Mouse (Mus musculus): ENCODE results near the gene Pars2. TPM values are rescaled to one million over a fixed set of nuclear protein-coding genes. Genes with fewer than 3 reads are reported as not detected.

Gene Pars2
- polyA plus RNA-seq, 1 experiment from 2014 or later: 13.3 TPM

DNA sequence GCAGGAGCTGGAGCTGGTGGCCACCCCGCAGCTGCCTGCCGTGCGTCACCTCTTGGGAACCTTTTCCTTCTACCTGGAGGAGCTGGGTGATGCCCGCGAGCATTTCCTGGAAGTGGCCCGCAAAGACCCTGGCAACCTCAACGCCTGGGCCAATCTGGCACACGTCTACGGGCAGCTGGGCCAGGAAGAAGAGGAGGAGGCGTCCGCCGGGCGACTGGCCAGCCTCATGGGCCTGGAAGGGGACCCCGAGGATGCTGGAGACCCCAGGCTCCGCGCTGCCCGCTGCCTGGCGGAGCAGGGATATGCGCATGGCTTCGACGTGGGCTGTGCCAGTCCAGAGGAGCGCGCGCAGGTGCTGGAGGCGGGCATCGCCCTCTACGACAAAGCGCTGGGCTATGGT, 28.2 kb upstream of the Pars2 start:
- peaks cover 57% of the 10 kb centered on the region for H3K27me3 ChIP-seq
- ATAC-seq (ENCODE audit: low FRiP score, low read depth): no peak
- WGBS: 29% methylated on average over 28 of the region's 28 CpGs

DNA sequence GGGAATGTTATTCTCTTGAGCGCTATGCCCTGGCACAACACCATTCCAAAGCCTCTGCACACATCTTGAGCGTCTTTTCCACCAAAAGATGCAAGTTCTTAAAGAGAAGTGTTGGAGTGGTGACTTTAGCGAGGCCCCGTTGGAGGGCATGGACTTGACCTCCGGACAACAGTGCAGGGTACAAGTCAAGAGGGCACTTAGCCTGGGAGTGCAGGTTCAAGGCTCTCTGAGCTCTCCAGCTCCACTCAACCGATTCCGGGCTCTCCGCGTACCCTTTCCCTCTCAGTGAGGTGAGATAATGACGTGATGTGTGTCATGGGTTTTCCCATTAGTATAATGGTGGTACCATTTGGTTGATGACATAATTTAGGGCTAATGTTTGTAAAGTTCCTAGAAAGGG, 26.6 kb upstream of the Pars2 start:
- no peak overlapping the region for H3K9ac ChIP-seq (replicated peaks)
- 88% methylated on average over 10 of the region's 10 CpGs for WGBS
- peaks cover 60% of the 10 kb centered on the region for H3K27me3 ChIP-seq
- H3K4me3 ChIP-seq: no peak overlapping the region
- no peaks in the 10 kb centered on the region for H3K36me3 ChIP-seq
- H3K4me2 ChIP-seq (replicated peaks): no peak overlapping the region
- H3K9me3 ChIP-seq: no peaks in the 10 kb centered on the region
- no peaks in the 10 kb centered on the region for H3K4me1 ChIP-seq
- ATAC-seq (ENCODE audit: low FRiP score, low read depth): no peak
- no peak overlapping the region for H3K27ac ChIP-seq (replicated peaks)

More for the DNA sequence above, 28.2 kb upstream of the Pars2 start:
- Histone ChIP-seq H3K4me2 (replicated peaks) (no peak overlapping the region), H3K9ac (replicated peaks) (no peak overlapping the region), H3K4me1 (no peaks in the 10 kb centered on the region), H3K27ac (replicated peaks) (no peak overlapping the region), H3K4me3 (no peak overlapping the region), H3K9me3 (no peaks in the 10 kb centered on the region), H3K36me3 (no peaks in the 10 kb centered on the region)

DNA sequence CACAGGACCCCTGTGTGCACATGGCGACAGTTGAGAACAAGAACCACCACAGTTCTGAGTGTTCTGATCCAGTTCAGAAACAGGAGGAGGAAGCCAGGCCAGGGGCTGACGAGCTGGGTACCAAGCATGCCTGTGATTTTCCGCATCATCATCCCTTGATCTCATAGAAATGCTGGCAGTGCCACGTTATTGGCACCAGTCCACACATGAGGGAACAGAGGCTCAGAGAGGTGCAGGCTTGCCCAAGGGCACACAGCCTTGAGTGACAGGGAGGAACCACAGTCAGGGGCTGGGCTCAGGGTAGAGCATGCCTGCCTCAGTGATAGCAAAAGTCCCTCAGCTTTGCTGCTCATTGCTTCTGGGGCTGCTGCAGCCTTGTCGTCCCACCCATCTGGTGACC, 23.1 kb upstream of the Pars2 start:
- no peak overlapping the region for H3K4me3 ChIP-seq
- H3K27ac ChIP-seq (replicated peaks): no peak overlapping the region
- H3K4me1 ChIP-seq: peaks cover 7% of the 10 kb centered on the region
- no peak overlapping the region for H3K9ac ChIP-seq (replicated peaks)
- no peaks in the 10 kb centered on the region for H3K9me3 ChIP-seq
- no peaks in the 10 kb centered on the region for H3K36me3 ChIP-seq
- peaks cover 49% of the 10 kb centered on the region for H3K27me3 ChIP-seq
- 75% methylated on average over 5 of the region's 5 CpGs for WGBS
- ATAC-seq (ENCODE audit: low FRiP score, low read depth): no peak
- no peak overlapping the region for H3K4me2 ChIP-seq (replicated peaks)

DNA sequence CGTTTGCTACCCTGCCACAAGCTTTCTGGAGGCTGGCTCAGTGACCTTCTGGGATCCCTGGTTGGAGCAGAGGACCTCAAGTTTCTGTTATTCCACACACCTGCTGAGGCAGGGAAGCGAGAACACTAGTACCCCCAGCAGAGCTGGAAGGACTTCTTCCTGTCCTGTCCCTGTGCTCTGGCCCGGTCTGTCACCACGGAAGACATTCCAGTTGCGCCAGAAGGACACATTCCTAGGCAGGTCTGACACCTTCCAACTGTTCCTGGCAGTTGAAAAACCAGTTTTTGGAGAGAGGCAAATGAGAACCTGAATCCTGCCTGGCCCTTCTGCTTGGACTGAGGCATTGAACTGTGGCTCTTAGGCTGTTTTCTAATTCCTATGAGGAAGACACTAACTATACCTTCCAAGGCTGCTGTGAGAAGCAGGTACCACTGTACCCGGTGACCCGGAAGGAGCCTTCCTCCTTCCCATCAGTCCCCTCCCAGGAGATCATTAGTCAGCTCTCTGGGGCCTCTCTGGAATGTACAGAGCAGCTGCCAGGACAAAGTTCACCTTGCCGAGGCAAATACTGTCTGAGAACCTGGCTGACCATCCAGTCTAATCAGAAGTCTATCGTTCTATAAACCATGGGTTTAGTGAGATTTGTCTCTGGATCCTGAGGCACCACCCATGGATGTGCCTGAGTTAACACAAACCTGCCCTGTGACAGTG, 22.1 kb upstream of the Pars2 start:
- Histone ChIP-seq H3K36me3 (no peaks in the 10 kb centered on the region), H3K4me2 (replicated peaks) (no peak overlapping the region), H3K27ac (replicated peaks) (no peak overlapping the region), H3K9ac (replicated peaks) (no peak overlapping the region), H3K9me3 (no peaks in the 10 kb centered on the region), H3K27me3 (peaks cover 39% of the 10 kb centered on the region), H3K4me1 (peaks cover 7% of the 10 kb centered on the region), H3K4me3 (no peak overlapping the region)
- no peak for ATAC-seq (ENCODE audit: low FRiP score, low read depth)
- WGBS: 66% methylated on average over 9 of the region's 9 CpGs

DNA sequence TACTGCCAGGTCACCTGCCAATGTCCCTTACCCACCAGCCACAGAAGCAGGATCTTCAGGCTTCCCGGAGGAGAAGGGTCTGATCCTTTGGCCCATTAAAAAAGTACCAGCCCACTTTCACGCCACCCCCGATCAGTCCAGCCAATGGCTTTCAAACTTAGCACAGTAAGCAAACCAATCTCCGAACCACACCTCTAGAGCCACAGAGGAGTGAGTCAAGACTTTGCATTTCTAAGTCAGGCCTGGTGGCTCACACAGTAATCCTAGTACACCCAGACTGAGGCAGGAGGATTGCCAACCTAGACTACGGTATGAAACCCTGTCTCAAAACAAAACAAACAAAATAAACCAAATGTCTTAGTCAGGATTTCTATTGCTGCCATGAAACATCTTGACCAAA, 21.5 kb upstream of the Pars2 start:
- H3K36me3 ChIP-seq: no peaks in the 10 kb centered on the region
- H3K4me1 ChIP-seq: peaks cover 7% of the 10 kb centered on the region
- 79% methylated on average over 5 of the region's 5 CpGs for WGBS

DNA sequence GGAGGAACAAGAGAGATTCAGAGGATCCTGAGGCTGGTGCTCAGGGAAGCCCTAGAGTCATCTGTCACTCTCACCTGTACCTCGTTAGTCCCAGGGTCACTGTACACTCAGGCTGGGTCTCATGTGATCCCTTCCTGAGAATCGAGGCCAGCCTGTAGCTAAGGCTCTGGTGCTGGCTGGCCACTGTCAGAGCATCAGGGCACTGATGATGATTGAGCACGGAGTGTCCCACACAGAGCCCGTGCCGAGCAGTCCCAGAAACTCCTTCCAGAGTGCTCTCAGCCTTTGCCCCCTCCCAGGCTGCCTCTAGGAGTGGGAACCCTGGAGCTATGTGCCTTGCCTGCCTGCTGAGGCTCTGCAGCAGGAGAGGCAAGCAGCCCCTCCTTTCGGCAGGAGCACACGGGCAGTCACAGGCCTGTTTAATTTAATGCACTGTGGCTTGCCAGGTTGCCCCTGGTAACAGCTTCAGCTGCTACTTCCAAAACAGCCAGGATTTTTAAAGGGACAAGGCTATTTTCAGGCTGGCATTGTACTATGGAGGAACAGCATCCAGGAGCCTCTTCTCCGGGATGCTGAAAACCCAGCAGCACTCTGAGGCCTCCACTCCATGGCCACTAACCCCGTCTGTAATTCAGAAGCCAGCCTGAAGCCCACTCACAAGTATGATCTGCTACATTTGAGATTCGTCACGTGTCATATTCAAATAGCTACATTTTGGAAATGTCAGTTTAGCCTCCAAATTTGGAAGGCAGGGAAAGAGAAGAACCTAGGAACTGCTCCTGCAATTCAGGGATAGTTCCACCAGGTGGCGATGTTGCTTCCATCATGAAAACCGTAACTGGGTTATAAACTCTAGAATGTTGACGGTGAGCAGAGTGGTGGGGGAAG, 20.3 kb upstream of the Pars2 start:
- H3K27ac ChIP-seq (replicated peaks): peak overlapping the region; percentile 40
- ATAC-seq (ENCODE audit: low FRiP score, low read depth): peak; percentile 80
- H3K4me2 ChIP-seq (replicated peaks): no peak overlapping the region
- H3K9me3 ChIP-seq: no peaks in the 10 kb centered on the region
- no peak overlapping the region for H3K4me3 ChIP-seq
- peaks cover 7% of the 10 kb centered on the region for H3K4me1 ChIP-seq
- H3K9ac ChIP-seq (replicated peaks): no peak overlapping the region
- WGBS: 31% methylated on average over 14 of the region's 14 CpGs
- peaks cover 22% of the 10 kb centered on the region; the same call in 1 of the 2 replicates for H3K27me3 ChIP-seq
- H3K36me3 ChIP-seq: no peaks in the 10 kb centered on the region

More for the DNA sequence above, 21.5 kb upstream of the Pars2 start:
- no peak overlapping the region for H3K27ac ChIP-seq (replicated peaks)
- no peak overlapping the region for H3K9ac ChIP-seq (replicated peaks)
- H3K27me3 ChIP-seq: peaks cover 34% of the 10 kb centered on the region
- no peaks in the 10 kb centered on the region for H3K9me3 ChIP-seq
- ATAC-seq (ENCODE audit: low FRiP score, low read depth): no peak
- H3K4me2 ChIP-seq (replicated peaks): no peak overlapping the region
- no peak overlapping the region for H3K4me3 ChIP-seq

DNA sequence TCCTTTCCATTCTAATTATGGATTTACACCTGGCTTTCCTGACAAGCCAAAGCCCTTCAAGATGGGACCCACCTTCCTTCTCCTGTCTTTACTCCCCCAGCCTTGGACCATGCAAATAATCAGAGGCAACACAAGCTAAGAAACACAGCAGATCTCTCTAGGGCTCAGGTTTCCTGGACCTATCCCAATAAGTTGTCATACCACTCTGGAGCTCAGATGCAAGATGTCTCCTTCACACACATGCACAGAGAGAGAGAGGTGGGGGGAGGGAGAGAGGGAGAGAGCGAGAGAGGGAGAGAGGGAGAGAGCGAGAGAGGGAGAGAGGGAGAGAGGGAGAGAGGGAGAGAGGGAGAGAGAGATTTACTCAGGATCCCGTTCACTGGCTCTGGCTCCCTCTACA, 18.6 kb upstream of the Pars2 start:
- H3K27ac ChIP-seq (replicated peaks): no peak overlapping the region
- peaks cover 7% of the 10 kb centered on the region for H3K4me1 ChIP-seq
- H3K27me3 ChIP-seq: peaks cover 19% of the 10 kb centered on the region; the same call in 1 of the 2 replicates
- no peak for ATAC-seq (ENCODE audit: low FRiP score, low read depth)
- no peaks in the 10 kb centered on the region for H3K9me3 ChIP-seq
- H3K4me3 ChIP-seq: no peak overlapping the region
- no peak overlapping the region for H3K9ac ChIP-seq (replicated peaks)
- 57% methylated on average over 1 of the region's 3 CpGs for WGBS
- H3K4me2 ChIP-seq (replicated peaks): no peak overlapping the region
- H3K36me3 ChIP-seq: no peaks in the 10 kb centered on the region

DNA sequence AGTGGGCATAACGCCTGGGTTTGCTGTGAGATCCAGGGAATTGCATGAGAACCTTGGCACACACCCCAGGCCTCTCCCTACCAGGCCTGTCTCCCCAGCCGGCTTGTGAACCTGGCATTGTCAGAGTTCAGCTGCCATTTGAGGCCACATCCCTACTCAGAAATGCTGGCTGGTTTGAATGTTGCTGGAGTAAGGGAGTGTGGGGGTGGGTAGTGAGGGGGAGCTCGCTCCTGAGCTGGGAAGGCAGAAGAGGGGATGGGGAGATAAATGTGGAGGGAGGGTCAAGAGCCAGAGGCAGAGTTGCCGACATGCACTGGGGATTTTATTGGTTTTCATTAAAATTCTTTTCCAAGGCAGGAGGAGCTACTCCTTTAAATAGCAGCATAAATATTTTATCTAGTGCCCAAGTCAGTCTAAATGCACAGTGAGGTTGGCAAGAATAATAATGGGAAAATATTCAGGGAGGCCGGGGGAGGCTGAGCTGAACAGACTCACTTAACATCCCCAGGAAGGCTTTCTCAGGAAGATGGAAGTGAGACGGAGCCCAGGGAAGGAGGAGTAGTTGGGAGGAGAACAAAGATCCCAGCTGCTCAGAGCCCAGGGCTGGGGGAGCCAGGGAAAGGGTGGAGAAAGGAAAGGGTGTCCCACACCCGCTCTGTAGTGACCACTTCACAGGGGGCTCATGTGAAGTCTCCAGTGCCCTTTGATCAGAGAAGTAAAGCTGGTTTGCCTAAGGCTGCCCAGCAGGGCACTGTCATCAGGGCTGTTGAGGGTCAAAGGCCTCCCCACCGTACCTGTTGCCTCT, 17.4 kb upstream of the Pars2 start:
- H3K4me1 ChIP-seq: peaks cover 7% of the 10 kb centered on the region
- 41% methylated on average over 8 of the region's 8 CpGs for WGBS
- H3K27ac ChIP-seq (replicated peaks): peak overlapping the region; percentile 56
- no peak overlapping the region for H3K4me3 ChIP-seq
- no peak for ATAC-seq (ENCODE audit: low FRiP score, low read depth)
- H3K9me3 ChIP-seq: no peaks in the 10 kb centered on the region
- H3K36me3 ChIP-seq: no peaks in the 10 kb centered on the region
- H3K27me3 ChIP-seq: peaks cover 10% of the 10 kb centered on the region; the same call in 1 of the 2 replicates
- no peak overlapping the region for H3K9ac ChIP-seq (replicated peaks)
- no peak overlapping the region for H3K4me2 ChIP-seq (replicated peaks)

DNA sequence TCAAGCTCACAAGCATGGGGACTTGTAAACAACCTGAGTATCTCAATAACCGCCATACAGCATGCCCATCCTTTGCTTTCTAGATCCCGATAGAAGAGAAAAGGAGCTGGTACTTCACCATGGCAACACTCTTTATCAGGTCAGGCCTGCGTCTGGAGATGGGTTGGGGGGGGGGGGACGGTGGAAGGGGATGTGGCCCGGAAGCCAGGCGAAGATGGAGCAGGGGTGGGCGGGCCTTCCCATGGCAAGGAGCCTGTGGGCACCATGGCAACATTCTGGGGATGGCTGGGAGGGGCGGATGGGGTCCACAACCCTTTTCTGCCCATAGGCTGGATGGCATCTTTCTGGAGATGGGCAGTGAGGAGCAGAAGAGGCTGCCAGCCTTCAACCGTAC, 16.8 kb upstream of the Pars2 start:
- no peak for ATAC-seq (ENCODE audit: low FRiP score, low read depth)
- H3K4me3 ChIP-seq: no peak overlapping the region
- peaks cover 8% of the 10 kb centered on the region; the same call in 1 of the 2 replicates for H3K27me3 ChIP-seq
- no peaks in the 10 kb centered on the region for H3K9me3 ChIP-seq
- peak overlapping the region; percentile 56 for H3K27ac ChIP-seq (replicated peaks)
- WGBS: 51% methylated on average over 9 of the region's 9 CpGs
- H3K36me3 ChIP-seq: no peaks in the 10 kb centered on the region
- H3K9ac ChIP-seq (replicated peaks): no peak overlapping the region
- H3K4me1 ChIP-seq: peaks cover 7% of the 10 kb centered on the region
- H3K4me2 ChIP-seq (replicated peaks): no peak overlapping the region

DNA sequence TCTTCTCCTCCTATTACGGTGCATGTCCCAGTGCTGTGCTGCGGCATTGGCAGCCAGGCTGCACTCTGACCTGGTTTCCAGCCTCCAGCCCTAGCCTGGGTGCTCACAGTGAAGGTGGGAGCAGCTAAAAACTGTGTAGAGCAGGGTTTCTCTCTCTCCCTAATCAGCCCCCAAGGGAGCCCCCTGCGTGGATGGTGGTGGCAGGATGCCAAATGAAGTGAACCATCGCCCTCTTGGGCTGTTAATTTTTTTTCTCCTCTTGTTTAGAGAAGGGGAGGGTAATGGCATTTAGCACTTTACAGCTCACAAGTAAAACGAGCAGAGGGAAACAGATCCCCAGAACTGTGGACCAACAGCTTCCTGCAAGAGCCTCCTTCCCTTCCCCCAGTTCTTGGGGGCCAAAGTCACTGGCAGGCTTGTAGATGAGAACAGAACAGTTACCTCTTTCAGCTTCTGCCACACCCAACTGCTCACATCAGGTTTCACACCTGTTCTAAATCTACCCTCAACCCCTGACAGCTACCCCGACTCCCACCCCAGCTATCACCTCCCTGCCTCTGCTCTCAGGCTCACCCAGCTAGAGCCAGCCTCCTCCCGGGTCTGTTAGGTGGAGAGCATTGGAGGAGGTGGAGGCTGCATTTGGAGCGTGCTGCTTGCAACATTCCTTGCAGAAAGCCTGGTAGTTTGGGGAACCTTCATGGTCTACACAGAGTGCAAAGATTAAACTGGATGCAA, 7.2 kb upstream of the Pars2 start:
- H3K4me2 ChIP-seq (replicated peaks): no peak overlapping the region
- no peaks in the 10 kb centered on the region for H3K36me3 ChIP-seq
- H3K27me3 ChIP-seq: peaks cover 33% of the 10 kb centered on the region
- H3K9ac ChIP-seq (replicated peaks): no peak overlapping the region
- ATAC-seq (ENCODE audit: low FRiP score, low read depth): no peak
- H3K27ac ChIP-seq (replicated peaks): no peak overlapping the region
- WGBS: 53% methylated on average over 8 of the region's 8 CpGs
- 0 out of 2 replicates have a peak, but pooled peaks cover 6% of the 10 kb centered on the region for H3K4me1 ChIP-seq
- H3K9me3 ChIP-seq: no peaks in the 10 kb centered on the region
- no peak overlapping the region for H3K4me3 ChIP-seq

DNA sequence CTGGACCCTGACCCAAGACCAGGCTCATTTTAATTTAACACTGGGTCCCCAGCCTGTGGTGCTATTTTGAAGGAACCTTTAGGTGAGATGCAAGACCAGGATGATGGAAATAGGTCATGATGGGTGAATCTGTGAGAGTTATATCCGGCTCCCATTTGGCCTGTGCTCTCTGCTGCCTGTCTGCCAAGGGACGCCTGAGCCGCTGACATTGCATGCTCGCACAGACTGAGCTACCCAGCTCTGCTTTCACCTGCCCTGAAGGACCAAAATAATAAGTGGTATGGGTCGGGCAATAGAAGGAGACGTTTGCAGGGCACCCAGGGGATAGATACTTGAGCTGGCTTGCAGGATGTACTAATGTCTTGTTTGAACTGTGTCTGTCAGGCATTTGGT, 6.7 kb upstream of the Pars2 start:
- no peak overlapping the region for H3K9ac ChIP-seq (replicated peaks)
- H3K4me3 ChIP-seq: no peak overlapping the region
- no peak overlapping the region for H3K4me2 ChIP-seq (replicated peaks)
- H3K4me1 ChIP-seq: 0 out of 2 replicates have a peak, but pooled peaks cover 6% of the 10 kb centered on the region
- no peak for ATAC-seq (ENCODE audit: low FRiP score, low read depth)
- no peak overlapping the region for H3K27ac ChIP-seq (replicated peaks)
- H3K9me3 ChIP-seq: no peaks in the 10 kb centered on the region
- no peaks in the 10 kb centered on the region for H3K36me3 ChIP-seq
- WGBS: 79% methylated on average over 6 of the region's 6 CpGs
- peaks cover 38% of the 10 kb centered on the region for H3K27me3 ChIP-seq
